Mouse (Mus musculus): ENCODE data around the gene Tap2. TPM values are rescaled to one million over a fixed set of nuclear protein-coding genes. Genes with fewer than 3 reads are reported as not detected.

Tap2 gene
- total RNA-seq, 2 experiments from 2014 or later: 2.6 to 3.0 TPM

DNA sequence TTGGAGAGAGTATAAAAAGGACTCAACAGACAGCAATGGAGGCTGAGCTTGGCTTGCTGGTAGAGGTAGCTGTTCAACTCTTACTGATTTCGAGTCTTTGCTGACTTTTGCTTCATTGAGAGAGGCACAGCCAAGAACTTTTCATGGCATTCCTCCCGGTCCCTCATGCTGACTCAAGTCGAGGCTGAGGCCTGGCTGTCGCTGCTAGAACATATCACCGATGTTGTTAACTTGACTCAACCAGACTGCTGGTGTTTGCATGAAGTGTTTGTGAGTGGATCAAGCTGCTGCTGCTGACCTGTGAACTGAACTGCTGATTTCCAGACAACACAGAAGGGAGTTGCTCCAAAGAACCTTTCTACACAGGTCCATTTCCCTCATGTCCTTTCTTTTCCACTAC lies 33.4 kb downstream of the Tap2 start:
- intact Hi-C loops (cut with DNase I): loop anchor here (5.0 to 10.0 kb wide), 2 partner anchors 64 to 162 kb away; no protein-coding TSS in a partner anchor
- no peak for DNase-seq (ENCODE audit: extremely low spot score in 1 of 2, low spot score in 2 of 2)

DNA sequence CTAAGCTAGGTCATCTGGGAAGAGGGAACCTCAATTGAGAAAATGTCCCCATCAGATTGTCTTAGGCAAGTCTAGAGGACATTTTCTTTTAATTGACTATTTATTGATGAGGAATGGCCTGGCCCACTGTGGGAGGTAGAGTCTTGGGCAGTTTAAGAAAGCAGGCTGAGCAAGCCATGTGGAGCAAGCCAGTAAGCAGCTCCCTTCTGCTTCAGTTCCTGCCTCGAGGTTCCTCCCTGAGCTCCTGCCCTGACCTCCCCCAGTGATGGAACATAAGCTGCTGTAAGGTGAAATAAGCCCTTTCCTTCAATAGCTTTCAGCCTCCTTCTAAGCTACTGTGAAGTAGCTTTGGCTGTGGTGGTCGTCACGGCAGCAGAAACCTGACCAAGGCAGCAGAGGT lies 34.4 kb downstream of the Tap2 start:
- intact Hi-C loops (cut with DNase I): loop anchor here (5.0 to 10.0 kb wide), 2 partner anchors 65 to 163 kb away; no protein-coding TSS in a partner anchor
- DNase-seq (ENCODE audit: extremely low spot score in 1 of 2, low spot score in 2 of 2): no peak

DNA sequence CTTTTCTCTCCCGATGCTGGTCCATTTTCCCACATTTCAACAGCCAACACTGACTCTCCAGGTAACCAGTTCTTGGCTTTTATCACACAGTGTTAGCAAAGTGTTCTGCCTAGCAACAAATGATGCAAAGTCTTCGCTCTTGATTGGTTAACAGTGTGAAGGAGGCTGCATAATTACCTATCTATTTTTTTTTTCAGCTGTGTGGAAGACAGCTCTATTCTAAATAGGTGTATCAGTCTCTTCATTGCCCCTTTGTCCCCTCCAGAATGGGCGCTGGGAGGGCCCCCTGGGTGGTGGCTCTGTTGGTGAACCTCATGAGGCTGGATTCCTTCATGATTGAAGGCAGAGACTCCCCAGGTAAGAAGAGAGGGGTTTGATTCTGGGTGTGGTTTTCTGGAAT lies 35.4 kb downstream of the Tap2 start, which contains the start of gene H2-Ob:
Gene H2-Ob, plus strand, starts transcription at position 198 of the 400 bp plus-strand sequence.
- DNase-seq (ENCODE audit: extremely low spot score in 1 of 2, low spot score in 2 of 2): peak; percentile 39 to 42

DNA sequence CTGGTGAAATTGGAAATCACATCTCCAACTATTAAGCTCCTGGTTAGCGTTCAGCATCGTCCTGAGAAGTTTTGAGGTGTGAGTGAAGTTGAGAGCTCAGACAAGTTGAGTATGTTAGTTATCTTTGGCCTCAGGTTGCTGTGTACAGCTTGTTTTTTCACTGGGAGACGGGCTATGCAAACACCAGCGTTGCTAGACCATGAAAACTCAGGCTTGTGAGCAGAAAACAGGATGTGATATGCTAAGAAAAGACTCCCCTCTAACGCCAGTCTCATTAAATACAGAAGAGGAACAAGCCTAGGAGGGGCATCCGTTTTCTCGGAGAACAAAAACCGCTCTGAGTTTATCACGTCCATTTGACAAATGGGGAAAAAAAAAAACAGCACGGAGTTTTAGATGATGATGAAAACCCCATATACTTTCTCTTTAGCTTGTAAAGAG lies 36.3 kb downstream of the Tap2 start:
- no peak for DNase-seq (ENCODE audit: extremely low spot score in 1 of 2, low spot score in 2 of 2)
- intact Hi-C loops (cut with DNase I): loop anchor here (5.0 to 10.0 kb wide), 2 partner anchors 67 to 165 kb away; no protein-coding TSS in a partner anchor

More for the DNA sequence above, 35.4 kb downstream of the Tap2 start, which contains the start of gene H2-Ob:
- intact Hi-C loops (cut with DNase I): loop anchor here (5.0 to 10.0 kb wide), 2 partner anchors 66 to 164 kb away; no protein-coding TSS in a partner anchor

GRCm38 (mm10) chr17:34240366-34240765 lies 37.0 kb downstream of the Tap2 start:
- intact Hi-C loops (cut with DNase I): no loop called here

GRCm38 (mm10) chr17:34240916-34241315 lies 37.6 kb downstream of the Tap2 start:
- intact Hi-C loops (cut with DNase I): no loop called here
- no peak for DNase-seq (ENCODE audit: extremely low spot score in 1 of 2, low spot score in 2 of 2)

More at GRCm38 (mm10) chr17:34240366-34240765, 37.0 kb downstream of the Tap2 start:
- DNase-seq (ENCODE audit: extremely low spot score in 1 of 2, low spot score in 2 of 2): no peak

- intact Hi-C loops (cut with DNase I): loop anchor here (5.0 kb wide), 1 partner anchor 168 kb away; no protein-coding TSS in a partner anchor
- no peak for DNase-seq (ENCODE audit: extremely low spot score in 1 of 2, low spot score in 2 of 2)
Measured at GRCm38 (mm10) chr17:34244656-34245055, 41.3 kb downstream of the Tap2 start.

- intact Hi-C loops (cut with DNase I): loop anchor here (5.0 kb wide), 1 partner anchor 165 kb away; no protein-coding TSS in a partner anchor
- DNase-seq (ENCODE audit: extremely low spot score in 1 of 2, low spot score in 2 of 2): no peak
Measured at GRCm38 (mm10) chr17:34247047-34247446, 43.7 kb downstream of the Tap2 start.

DNA sequence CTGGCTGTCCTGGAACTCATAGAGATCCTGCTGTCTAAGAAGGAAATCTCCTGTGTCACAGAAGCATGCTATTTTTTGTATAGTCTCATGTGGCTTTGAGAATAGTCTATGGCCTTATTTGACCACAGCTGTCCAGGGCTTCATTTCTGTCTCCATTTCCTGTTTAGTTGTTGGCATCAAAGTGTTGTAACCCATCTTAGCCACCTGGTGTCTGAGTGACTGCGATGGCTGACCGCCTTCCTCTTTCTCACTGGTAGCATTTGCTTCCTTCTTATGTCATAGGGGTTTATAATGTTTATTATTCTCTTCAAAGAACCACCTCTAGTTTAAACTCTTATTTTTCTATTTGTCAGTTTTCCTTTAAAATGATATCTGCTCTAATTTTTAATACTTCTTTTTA lies 45.4 kb downstream of the Tap2 start:
- DNase-seq (ENCODE audit: extremely low spot score in 1 of 2, low spot score in 2 of 2): no peak
- intact Hi-C loops (cut with DNase I): loop anchor here (2.0 to 5.0 kb wide), 2 partner anchors 100 to 164 kb away; no protein-coding TSS in a partner anchor

GRCm38 (mm10) chr17:34249361-34249760 lies 46.0 kb downstream of the Tap2 start:
- DNase-seq (ENCODE audit: extremely low spot score in 1 of 2, low spot score in 2 of 2): no peak
- intact Hi-C loops (cut with DNase I): loop anchor here (2.0 to 5.0 kb wide), 2 partner anchors 99 to 163 kb away; no protein-coding TSS in a partner anchor

GRCm38 (mm10) chr17:34249878-34250277 lies 46.6 kb downstream of the Tap2 start:
- no peak for DNase-seq (ENCODE audit: extremely low spot score in 1 of 2, low spot score in 2 of 2)
- intact Hi-C loops (cut with DNase I): loop anchor here (2.0 to 5.0 kb wide), 3 partner anchors 63 to 162 kb away; no protein-coding TSS in a partner anchor

GRCm38 (mm10) chr17:34251666-34252065 lies 48.3 kb downstream of the Tap2 start:
- no peak for DNase-seq (ENCODE audit: extremely low spot score in 1 of 2, low spot score in 2 of 2)
- intact Hi-C loops (cut with DNase I): loop anchor here (2.0 kb wide), 1 partner anchor 61 kb away; no protein-coding TSS in a partner anchor

DNA sequence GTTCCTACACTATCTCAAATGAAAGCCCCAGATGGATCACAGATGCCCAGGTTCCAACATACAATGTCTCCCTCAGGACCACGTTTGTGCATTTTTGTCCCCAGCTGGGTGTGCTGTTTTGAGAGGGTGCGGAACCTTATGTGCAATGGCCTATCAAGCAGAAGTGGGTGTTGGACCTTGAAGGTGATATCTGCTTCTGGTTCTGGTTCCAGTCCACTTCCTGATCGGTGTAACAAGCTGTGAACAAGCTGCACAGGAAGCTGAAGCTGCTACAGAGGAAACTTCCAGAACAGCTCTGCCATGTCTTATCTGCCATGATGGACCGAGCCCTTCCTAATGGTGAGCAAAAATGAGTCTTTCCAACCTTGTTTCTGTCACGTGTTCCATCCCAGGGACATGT lies 53.2 kb downstream of the Tap2 start:
- DNase-seq (ENCODE audit: extremely low spot score in 1 of 2, low spot score in 2 of 2): no peak
- intact Hi-C loops (cut with DNase I): no loop called here

DNA sequence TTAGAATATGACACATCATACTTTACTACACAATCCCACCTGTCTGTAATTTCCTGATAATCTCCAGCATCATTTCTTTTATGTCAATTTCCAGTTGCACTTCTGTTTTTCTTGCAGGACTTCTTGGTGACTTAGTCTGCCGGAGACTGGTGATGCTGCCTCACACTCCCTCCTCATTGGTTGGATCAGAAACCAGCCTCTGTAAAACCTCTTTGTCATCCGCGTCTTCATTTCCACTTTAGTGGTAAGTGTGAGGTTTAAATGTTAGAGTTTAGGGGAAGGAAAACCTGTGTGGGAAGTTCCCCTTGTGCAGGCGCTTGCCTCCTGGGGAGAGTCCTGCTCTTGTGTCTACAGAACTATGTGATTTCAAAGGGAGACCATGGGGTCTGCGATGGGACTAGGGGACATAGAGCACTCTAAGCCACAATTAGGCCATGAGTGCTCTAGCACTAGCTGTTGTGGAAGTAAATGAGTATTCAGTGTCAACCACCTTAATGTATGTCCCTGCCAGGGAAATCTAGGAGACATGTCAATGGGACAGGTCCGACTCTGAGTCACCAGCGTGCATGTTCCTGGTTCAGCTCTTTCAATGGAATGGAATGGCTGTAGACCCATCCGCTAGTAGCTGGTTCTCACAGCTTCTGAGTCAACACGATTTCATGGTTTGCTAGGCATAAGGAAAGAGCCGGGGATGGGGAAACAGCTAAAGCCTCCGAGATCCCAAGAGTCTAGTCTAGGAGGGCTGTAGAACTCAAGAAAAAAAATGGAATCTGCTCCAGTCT lies 54.5 kb downstream of the Tap2 start, which contains the start of gene H2-Ab1:
Gene H2-Ab1, plus strand, starts transcription at position 96 of the 782 bp plus-strand sequence.
- peak; percentile 71 to 80 for DNase-seq (ENCODE audit: extremely low spot score in 1 of 2, low spot score in 2 of 2)
- intact Hi-C loops (cut with DNase I): no loop called here

- intact Hi-C loops (cut with DNase I): no loop called here
- peak in 1 of 2 experiments; percentile 33 for DNase-seq (ENCODE audit: extremely low spot score in 1 of 2, low spot score in 2 of 2)
Measured at GRCm38 (mm10) chr17:34260551-34260950, 57.2 kb downstream of the Tap2 start.

- DNase-seq (ENCODE audit: extremely low spot score in 1 of 2, low spot score in 2 of 2): peak; percentile 78 to 82
- intact Hi-C loops (cut with DNase I): no loop called here
Measured at GRCm38 (mm10) chr17:34261502-34261901, 58.2 kb downstream of the Tap2 start.

DNA sequence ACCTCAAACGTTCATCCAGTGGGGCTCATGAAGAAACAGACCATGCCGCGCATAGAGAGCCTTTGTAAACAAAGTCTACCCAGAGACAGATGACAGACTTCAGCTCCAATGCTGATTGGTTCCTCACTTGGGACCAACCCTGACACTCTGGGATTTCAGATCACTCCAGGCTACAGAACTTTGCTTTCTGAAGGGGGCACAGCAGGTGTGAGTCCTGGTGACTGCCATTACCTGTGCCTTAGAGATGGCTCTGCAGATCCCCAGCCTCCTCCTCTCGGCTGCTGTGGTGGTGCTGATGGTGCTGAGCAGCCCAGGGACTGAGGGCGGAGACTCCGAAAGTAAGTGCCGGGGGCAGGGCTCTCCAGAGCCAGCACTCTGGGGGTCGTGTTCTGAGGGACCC lies 59.7 kb downstream of the Tap2 start:
- intact Hi-C loops (cut with DNase I): no loop called here
- DNase-seq (ENCODE audit: extremely low spot score in 1 of 2, low spot score in 2 of 2): peak; percentile 58 to 63

DNA sequence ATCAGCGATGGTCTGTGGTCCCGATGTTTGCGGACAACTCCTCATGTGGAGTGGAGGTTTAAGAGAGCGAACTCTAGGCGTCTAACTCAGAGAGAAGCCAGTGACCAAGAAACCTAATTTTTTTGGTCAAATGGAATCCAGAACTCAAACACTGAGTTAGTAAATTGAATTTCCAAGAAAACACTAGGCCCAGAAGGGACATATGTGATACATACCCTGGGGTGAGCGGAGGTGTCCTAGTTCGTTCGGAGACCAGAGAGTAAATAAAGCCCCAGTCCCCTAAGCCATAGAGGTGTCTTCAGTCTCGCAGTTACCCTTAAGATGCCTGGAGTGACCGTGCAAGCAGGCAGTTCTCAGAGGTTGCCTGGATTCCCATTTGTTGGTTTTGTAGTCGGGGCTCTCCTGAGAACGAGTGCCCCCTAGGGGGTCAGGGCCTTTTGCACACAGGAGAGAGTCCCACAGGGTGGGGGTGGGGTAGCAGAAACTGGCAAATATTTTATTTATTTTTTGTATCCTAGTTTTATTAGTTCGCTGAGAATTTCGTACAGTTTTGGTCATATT lies 60.6 kb downstream of the Tap2 start:
- intact Hi-C loops (cut with DNase I): no loop called here

More for the DNA sequence above, 60.6 kb downstream of the Tap2 start:
- DNase-seq (ENCODE audit: extremely low spot score in 1 of 2, low spot score in 2 of 2): no peak

All from left cerebral cortex, postnatal 10 days (tissue).